Mouse (Mus musculus): ENCODE results near the gene Cryzl1.
"Not testable (repeated sequence)": the region's sequence is repeated elsewhere in the genome, so short reads cannot be mapped to it uniquely, and the experiment has no call there.

Cryzl1 gene

DNA sequence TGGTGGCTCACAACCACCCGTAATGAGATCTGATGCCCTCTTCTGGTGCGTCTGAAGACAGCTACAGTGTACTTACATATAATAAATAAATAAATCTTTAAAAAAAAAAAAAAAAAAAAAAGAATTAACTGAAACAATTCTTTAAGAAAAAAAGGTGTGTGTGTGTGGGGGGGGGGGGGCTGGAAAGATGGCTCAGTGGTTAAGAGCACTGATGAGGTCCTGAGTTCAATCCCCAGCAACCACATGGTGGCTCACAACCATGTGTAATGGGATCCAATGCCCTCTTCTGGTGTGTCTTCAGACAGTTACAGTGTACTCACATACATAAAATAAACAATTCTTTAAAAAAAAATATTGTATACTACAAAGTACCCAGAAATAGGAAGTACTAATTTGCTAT, 83.4 kb downstream of the Cryzl1 start:
- not testable (repeated sequence) for DNase-seq (ENCODE audit: low spot score)

DNA sequence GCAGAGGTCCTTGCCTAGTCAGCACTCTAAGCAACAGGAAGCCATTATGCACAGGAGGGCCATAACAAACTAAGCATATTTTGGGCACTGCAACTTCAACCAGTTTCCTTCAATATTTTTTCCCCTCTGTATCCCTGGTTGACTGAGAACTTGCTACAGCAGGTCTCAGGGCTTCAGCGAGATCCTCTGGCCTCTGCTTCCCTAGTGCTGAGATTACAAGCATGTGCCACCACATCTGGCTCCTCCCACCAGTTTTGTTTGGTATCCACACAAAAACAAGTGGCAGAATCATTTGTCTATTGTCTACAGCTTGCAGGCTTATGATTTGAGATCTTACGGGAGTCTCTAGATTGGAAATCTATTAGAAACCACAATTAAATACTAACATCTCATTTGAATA, 83.9 kb downstream of the Cryzl1 start:
- no peak for DNase-seq (ENCODE audit: low spot score)

DNA sequence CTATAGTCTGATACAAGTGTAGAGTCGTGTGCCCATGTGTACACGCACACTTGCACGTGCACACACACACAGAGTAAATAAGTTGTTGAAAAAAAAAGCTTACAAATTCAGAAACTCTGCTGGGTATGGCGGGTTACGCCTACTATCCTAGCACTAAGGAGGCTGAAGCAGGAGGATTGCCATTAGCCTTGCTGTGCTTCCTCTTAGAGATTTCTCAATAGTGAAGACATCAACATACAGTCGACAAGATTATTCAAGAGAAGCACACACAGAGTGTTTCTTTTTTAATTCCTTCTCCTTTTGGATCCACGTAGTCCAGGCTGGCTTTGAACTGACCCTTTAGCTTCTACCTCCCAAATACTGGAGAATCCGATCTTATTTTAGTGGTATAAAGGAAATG, 88.6 kb downstream of the Cryzl1 start:
- DNase-seq (ENCODE audit: low spot score): no peak

DNA sequence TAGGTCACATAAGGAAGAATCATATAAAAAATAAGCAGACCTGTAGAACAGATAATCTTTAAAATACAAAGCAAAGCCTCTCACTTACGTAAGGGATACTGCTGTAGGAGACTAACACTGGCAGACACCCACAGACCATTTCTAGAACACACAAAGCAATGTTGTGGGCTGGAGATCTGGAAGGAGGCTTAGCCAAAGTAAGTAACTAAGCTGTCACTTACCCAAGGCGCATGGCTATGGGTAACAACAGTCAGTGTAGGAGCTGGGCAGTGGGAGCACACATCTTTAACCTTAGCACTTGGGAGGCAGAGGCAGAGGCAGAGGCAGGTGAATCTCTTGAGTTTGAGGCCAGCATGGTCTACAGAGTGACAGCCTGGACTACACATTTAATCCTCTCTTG, 89.1 kb downstream of the Cryzl1 start:
- no peak for DNase-seq (ENCODE audit: low spot score)
